Mouse (Mus musculus): ENCODE measurements around the gene Fbxw9.

DNA sequence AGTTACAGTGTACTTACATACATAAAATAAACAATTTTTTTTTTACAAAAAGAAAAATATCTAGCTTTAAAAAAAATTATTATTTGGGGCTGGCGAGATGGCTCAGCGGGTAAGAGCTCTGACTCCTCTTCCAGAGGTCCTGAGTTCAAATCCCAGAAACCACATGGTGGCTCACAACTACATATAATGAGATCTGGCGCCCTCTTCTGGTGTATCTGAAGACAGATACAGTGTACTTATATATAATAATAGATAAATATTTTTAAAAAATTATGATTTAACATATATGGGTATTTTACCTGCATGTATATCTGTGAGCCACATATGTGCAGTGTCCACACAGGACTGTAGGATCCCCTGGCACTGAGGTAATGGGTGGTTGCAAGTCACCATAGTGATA is 26.4 kb downstream of the Fbxw9 start:
- TF ChIP-seq POLR2AphosphoS2 (IDR thresholded peaks at IDR 0.05; ENCODE audit: insufficient read length, low read depth) (no peak), TCF12 (IDR thresholded peaks at IDR 0.05; ENCODE audit: insufficient read depth, poor library complexity, severe bottlenecking) (no peak), TCF3 (IDR thresholded peaks at IDR 0.05; ENCODE audit: insufficient read length, low read depth) (no peak), POLR2A (IDR thresholded peaks at IDR 0.05; ENCODE audit: insufficient read length, low read depth) (no peak), MYOG (IDR thresholded peaks at IDR 0.05; ENCODE audit: control insufficient read depth in 1 of 3, insufficient read depth in 1 of 3, insufficient read length in 2 of 3, low read depth in 2 of 3) (no peak), MAX (IDR thresholded peaks at IDR 0.05; ENCODE audit: low read depth) (no peak), E2F4 (IDR thresholded peaks at IDR 0.05; ENCODE audit: insufficient read depth) (no peak)

All from myocyte (in vitro differentiated cells).